Mouse (Mus musculus) cerebellum, postnatal 14 days (tissue): ENCODE measurements around the gene Tctex1d4.
A peak's percentile ranks its signal among the peaks of the same experiment; 100 is the strongest.

ENCODE experiments used
- DNase-seq, 2 experiments: peaks; one replicate each; pipeline ENCODE4 v3.0.0; 2021; ENCODE audit warnings: mixed read lengths in 2 of 2

Gene Tctex1d4

DNA sequence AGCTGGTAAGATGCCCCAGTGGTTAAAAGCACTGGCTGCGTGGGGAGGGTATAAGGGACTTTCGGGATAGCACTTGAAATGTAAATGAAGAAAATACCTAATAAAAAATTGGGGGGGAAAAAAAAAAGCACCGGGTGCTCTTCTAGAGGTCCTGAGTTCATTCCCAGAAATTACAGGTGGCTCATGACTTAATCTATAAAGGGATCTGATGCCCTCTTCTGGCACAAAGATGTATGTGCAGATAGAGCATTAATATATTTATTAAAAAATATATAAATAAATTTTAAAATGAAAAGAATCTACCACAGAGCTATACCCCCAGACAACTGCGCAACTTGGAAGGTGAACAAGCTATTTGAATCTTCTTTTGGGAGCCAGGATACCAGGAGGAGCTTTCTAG, 14.0 kb downstream of the Tctex1d4 start:
- DNase-seq: no peak

DNA sequence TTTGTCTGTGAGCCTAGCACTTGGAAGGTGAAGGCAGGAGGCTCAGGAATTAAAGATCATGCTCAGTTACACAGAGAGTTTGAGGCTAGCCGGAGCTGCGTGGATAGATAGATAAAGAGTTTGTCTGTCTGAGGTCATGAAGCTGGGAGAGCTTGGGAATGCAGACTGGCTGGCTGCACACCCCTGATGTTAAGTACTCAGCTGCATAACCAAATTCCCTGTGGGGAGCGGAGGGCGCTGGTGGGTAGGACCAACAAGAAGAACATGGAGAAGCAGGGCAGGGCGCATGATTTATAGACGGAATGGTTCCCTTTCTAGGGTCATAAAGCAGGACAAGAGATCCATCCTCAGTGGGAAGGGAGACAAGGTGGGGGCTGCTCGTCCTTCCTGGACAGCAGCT, 16.4 kb downstream of the Tctex1d4 start:
- DNase-seq: no peak

DNA sequence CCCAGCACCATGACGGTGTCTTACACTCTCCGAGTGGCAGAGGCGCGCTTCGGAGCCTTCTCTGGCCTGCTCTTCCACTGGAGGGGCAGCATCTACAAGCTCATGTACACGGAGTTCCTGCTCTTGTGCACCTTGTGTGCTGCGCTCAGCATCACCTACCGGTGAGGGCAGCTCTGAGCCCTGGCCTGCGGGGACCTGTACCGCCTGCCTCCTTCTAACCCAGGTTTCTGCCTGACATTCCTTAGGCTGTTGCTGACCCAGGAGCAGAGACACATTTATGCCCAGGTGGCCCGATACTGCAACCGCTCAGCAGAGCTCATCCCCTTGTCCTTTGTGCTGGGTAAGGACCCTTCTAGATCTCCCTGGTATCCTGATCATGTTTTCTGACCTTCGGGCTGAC, 18.7 kb downstream of the Tctex1d4 start:
- DNase-seq: no peak

DNA sequence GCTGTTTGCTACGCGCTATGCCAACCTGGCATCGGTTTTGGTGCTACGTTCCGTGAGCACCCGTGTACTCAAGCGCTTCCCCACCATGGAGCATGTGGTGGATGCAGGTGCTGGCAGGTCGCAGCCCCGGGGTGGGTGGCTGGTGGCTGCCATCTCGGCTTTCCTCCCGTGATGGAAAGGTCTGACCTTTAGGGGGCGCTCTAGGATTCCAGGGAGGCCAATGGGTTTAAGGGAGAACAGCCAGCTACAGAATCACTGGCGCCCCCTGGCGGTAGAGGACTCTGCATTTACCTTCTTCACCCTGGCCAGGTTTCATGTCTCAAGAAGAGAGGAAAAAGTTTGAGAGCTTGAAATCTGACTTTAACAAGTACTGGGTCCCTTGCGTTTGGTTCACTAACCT, 19.6 kb downstream of the Tctex1d4 start:
- peak; percentile 84 to 95 for DNase-seq

DNA sequence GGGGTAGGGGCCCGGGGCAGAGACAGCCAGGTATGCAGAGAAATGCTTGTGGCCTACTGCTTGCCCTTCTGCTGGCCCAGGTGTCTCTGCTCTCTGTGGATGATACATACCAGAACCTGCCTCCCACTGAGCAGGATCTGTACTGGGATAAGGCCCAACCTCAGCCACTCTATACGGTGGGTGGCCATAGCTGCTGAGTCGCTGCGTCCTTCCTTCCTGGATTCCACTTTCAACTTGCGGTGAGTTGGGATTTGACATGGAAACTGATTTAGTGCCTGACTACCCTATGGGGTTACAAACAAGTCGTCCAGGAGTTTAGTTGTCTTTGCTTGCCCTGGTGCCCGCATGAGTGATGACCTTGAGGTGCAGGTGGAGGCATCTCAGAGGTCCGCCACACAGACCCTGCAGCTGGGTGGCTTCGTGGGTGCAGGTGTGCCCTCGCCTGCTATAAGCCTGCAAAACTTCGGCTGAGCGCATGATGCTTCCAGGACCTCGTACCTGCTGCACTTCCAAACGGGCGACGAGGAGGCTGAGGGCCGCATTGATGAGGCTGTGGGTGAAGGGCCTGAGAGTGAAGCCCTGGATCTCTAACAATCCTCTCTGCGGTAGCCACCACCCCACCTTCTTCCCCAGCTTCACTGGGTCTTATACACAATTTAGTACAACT, 21.6 kb downstream of the Tctex1d4 start:
- no peak for DNase-seq

DNA sequence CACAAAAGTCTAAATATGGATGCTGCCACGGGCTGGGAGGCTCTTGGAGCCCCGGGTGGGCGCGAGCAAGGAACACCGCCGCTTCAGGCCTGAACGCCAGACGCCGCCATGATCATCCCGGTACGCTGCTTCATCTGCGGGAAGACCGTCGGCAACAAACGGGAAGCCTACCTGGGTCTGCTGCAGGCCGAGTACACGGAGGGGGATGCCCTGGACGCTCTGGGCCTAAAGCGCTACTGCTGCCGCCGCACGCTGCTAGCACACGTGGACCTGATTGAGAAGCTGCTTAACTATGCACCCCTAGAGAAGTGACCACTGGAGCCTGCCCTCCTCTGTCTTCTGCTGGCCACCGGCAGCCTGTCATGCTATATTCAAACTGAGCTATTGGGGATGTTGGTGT, 22.2 kb downstream of the Tctex1d4 start:
- no peak for DNase-seq

DNA sequence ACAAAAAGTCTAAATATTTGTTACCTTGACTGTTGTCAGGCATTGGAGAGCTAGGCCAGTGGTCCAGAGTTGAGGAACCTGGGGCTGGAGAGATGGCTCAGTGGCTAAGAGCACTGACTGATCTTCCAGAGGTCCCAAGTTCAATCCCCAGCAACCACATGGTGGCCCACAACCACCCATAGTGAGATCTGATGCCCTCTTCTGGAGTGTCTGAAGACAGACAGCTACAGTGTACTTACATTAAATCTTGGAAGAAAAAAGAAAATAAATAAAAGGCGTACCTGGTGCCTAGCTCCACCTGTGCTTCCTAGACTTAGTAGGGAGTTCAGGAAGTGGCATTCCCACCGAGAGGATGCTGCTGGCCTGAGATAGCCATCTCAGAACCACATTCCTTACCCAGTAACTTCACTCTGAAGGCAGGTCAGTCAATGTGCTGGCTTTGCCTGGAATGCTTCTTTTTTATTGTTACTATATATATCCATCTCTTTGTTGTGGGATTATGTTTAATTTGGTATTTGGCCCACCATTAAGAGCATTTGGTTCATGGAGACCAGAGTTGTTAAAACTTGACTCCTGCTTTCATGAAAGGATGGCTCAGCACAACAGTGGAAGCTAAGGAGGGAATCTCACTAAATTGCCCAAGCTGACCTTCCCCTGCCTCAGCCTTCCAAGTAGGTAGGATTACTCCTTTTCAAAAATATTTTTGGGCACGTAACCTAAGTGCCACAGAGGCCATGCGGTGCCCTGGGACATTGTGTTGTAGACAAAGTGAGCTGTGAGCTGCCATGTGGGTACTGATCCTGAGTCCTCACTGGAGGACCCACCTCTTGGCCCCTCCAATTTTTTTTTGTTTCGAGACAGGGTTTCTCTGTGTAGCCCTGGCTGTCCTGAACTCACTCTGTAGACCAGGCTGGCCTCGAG, 23.0 kb downstream of the Tctex1d4 start:
- no peak for DNase-seq

DNA sequence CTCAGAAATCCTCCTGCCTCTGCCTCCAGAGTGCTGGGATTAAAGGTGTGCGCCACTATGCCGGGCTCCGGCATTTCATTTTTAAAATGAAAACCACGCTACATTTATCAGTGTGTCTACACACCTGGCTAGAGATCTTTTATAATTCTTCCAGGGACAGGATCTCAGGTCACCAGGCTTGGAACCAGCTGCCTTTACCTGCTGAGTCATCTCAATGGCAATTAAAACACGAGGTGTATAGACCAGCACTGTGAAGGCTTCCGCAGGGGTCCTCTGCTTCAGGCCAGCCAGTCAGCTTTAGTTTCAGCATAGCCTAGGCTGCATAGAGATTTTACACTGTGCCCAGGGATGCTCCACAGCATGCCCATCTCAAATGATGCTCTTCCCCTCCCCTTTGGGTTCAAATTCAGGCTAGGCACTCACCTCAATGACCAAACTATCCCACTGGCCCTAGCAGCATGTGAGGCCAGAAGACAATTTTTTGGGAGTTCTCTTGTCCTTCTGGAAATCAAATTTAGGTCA, 23.7 kb downstream of the Tctex1d4 start:
- DNase-seq: no peak

DNA sequence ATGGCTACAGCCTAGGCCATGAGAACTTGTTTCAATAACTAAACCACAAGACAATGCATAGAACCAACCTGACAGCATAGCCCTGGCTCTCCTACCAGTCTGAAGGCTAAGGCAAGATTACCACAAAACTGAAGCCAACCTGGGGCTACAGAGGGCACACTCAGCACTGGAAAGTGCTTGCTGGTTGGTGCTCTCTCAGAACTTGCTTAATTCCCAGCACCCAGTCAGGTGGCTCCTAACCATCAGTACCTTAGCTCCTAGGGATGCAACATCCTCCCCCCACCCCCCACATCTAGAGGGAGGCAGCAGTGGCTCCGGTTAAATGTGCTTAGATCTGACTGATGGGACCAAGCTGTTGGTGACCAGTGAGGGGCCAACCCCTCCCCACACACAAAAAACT, 24.8 kb downstream of the Tctex1d4 start:
- DNase-seq: no peak

DNA sequence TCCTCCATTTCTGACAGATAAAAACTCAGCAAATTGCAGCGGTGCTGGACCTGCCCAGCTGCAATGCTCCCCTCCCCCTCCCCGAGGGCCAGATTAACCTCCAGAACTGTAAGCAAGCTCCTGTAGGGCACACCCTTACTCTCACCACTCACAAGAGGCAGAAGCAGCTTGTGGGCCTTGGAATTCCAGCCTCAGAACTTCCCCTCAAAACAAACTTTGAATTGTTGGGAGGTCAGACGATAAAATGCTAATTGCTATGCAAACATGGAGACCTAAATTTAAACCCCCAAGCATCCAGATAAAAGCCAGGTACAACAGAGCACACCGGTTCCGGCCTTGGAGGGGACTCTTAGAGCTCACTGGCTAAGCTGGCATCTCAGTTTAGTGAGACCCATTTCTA, 26.1 kb downstream of the Tctex1d4 start:
- no peak for DNase-seq

DNA sequence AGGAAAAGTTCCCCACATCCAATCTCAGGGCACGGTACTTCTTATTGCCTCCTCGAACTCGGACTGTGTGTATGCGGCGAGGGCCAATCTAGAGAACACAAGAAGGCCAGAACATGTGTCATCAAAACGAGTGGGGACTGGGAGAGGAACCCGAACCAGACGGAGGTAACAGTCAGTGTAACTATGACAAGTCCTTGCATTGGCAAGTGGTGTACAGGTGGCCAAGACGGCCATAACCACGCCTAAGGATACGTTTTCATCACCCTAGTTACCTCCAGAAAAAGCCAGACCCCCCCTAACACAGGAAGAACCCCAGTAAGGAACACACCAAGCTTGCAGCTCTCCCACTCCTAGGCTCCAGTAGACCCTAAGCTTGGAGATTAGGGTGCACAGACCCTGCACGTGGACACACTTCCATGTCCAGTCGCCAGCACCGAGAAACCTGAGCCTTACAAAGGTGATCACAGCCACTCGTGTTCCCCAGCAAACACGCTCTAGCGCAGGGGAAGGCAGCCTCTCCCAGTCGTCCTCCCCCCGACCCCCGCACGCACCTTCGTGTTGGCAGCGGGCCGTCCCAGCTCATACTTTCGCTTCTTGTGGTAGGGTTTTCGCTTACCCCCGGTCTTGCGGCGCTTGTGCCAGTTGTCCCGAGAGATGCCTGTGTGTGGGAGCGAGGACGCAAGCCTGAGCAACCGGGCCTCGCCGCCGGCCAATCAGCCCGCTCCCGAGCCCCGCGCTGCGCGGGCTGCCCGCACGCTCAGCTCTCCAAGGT, 28.6 kb downstream of the Tctex1d4 start:
- peak in 1 of 2 experiments; percentile 48 for DNase-seq

DNA sequence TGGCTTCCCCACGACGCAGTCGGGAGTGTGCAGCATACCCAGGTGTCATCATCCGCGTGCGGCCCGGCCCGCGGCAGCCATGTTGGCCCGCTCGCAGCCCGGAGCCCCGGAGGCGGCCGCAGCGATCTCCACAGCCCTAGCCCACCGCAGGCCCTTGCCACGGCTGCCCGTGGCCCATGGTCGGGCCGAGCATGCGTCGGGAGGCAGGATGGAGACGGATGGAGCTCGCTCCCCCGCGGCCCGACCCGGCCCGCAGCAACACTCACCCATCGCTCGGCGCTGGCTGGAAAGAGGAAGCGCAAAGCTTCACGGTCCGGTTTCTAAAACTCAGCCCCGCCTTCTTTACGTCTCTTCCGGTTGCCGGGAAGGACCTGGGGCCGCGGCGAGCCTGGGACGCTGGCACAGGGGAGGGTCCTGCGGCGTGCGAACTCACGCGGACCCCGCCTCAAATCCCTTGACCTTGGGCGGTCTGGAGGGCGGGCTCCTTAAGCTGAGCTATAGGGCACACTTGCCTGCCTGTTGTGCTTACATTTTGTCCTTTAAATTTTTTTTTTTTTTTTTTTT, 29.3 kb downstream of the Tctex1d4 start, which contains the start of gene Rps8:
Gene Rps8, minus strand, starts transcription at position 452 of the 564 bp plus-strand sequence.
- DNase-seq: peak; percentile 84 to 89

DNA sequence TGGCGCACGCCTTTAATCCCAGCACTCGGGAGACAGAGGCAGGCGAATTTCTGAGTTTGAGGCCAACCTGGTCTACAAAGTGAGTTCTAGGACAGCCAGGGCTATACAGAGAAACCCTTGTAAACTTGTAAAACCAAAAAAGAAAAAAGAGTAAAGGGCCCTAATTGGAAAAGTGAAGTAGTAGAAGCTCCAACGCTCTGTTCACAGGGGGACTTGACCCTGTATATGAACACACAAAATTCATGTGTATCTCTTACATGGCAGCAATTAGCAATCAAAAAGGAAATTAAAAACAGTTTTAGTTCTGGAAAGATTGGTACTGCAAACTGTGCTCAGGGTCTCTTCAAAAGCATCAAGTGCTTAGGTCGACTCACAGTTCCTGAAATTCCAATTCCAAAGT, 29.8 kb downstream of the Tctex1d4 start:
- DNase-seq: no peak

DNA sequence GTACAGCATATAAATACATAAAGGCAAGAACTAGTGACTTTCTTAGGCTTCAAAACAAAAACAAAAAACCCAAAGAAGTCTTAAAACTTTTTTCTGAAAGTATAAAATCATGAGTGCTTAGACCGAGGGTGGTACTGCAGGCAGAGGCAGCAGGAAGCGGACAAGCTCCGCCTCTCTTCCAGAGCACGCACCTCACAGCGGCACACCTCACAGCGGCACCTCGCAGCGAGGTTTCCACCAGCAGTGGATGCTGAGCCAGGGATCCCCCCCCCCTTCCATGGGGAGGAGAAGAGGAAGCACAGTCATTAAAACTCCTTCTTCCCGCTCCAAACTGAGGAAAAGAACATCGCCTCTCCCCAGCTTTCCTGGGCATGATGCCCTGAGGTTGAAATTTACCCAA, 33.1 kb downstream of the Tctex1d4 start:
- no peak for DNase-seq

DNA sequence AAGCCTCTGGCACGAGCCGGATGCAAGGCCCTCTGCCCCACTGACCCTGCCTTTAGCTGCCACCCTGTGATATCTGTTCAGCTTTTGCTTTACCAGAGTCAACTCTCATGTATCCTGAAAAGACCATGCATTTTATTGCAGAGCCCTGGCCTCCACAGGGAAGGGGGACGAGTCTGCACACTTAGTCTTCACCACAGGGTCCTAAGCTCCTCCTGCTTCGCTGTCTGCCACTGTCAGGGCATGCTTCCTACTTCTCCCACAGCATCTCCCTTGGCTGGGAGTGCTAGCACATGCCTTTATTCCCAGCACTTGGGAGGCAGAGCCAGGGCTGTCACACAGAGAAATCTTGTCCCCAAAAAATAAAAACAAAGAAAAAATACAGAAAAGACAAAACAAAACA, 34.6 kb downstream of the Tctex1d4 start:
- DNase-seq: no peak

DNA sequence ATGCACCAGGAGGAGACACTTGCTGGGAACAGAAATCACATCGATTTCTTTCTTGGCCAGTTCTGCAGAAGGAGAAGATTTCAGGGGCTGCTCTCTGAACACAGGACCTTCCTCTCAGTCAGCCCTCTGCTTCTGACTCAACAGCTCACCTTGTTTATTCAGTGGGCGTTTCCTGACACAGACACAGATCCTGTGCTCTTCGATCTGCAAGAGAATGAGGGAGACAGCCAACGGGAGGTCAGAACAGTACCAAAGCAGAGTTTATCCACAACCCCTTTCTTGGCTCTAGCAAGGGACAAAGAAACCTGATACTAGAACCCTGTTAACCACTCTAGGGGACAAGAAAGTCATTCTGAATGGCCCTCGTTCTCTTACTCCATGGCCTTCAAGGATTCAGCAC, 43.3 kb downstream of the Tctex1d4 start:
- no peak for DNase-seq
